Mouse (Mus musculus) midbrain, postnatal 0 days (tissue): ENCODE data around the gene Gldc. TPM values are rescaled to one million over a fixed set of nuclear protein-coding genes. Genes with fewer than 3 reads are reported as not detected.

ENCODE experiments used
- ATAC-seq: fragments of 200-750 bp; cut with Nextera tagmentation; 2 replicates; pipeline ENCODE4 v1.8.0; 2017; ENCODE audit warnings: moderate number of reproducible peaks, mild to moderate bottlenecking, moderate TSS enrichment, moderate library complexity; ENCODE audit not compliant: low FRiP score
- DNase-seq: peaks from one replicate; pipeline ENCODE4 v3.0.0-alpha.2; 2015; ENCODE audit warnings: low spot score
- H3K27ac ChIP-seq: fragments of 300-500 bp; sonication (generic); 2 replicates; pipeline ENCODE4 v1.5.1; 2014; ENCODE audit warnings: low read depth, mild to moderate bottlenecking, low read length, mixed read lengths
- H3K27me3 ChIP-seq: fragments of 300-500 bp; sonication (generic); 2 replicates; pipeline ENCODE4 v1.6.1; 2014; ENCODE audit warnings: low read length, control low read depth, mixed read lengths; ENCODE audit not compliant: insufficient read depth
- H3K36me3 ChIP-seq: fragments of 300-500 bp; sonication (generic); 2 replicates; pipeline ENCODE4 v1.6.1; 2014; ENCODE audit warnings: low read length, control low read depth, mixed read lengths; ENCODE audit not compliant: insufficient read depth
- H3K4me1 ChIP-seq: fragments of 300-500 bp; sonication (generic); 2 replicates; pipeline ENCODE4 v1.6.1; 2014; ENCODE audit warnings: mild to moderate bottlenecking, control low read depth, antibody characterized with exemption, low read length, mixed read lengths; ENCODE audit not compliant: insufficient read depth
- H3K4me2 ChIP-seq: fragments of 300-500 bp; sonication (generic); 2 replicates; pipeline ENCODE4 v1.6.1; 2014; ENCODE audit warnings: low read depth, mild to moderate bottlenecking, low read length, mixed read lengths; ENCODE audit not compliant: poor library complexity, severe bottlenecking
- H3K4me3 ChIP-seq: fragments of 300-500 bp; sonication (generic); 2 replicates; pipeline ENCODE4 v1.5.1; 2014; ENCODE audit warnings: low read depth, mild to moderate bottlenecking, low read length, moderate library complexity
- H3K9ac ChIP-seq: fragments of 300-500 bp; sonication (generic); replicated peaks from 2 replicates; pipeline ENCODE4 v1.6.1; 2014; ENCODE audit warnings: mild to moderate bottlenecking, low read length, moderate library complexity, mixed read lengths; ENCODE audit not compliant: poor library complexity, severe bottlenecking
- H3K9me3 ChIP-seq: fragments of 300-500 bp; sonication (generic); 2 replicates; pipeline ENCODE4 v1.6.1; 2016; ENCODE audit warnings: low read length, control low read depth
- CTCF ChIP-seq: IDR thresholded peaks from 2 replicates; pipeline ENCODE4 v1.5.1; 2016; ENCODE audit warnings: antibody characterized with exemption, mild to moderate bottlenecking
- WGBS: fragments of 180-500 bp; shearing (Covaris S2); extraction: QIAGEN DNeasy Blood & Tissue Kit; methylation state at CpG from one replicate; pipeline ENCODE4 v1.1.7; 2014; 5-methylcytosine and 5-hydroxymethylcytosine counted together
- polyA plus RNA-seq: library from polyadenylated mRNA; unstranded; fragments of >200 nt; fragmentation: Nextera tagmentation; extraction: Ambion mirVana; gene quantifications from 2 replicates; pipeline ENCODE4 v1.2.1, GENCODE M21; 2015
- total RNA-seq: library from RNA; depleted of rRNA; stranded (reverse); fragments of >200 nt; gene quantifications from 2 replicates; pipeline ENCODE4 v1.2.3, GENCODE M21; 2014; rRNA removed

Gene Gldc
- total and polyA plus RNA-seq, 2 experiments from 2014 or later = 5.4 to 9.6 TPM

DNA sequence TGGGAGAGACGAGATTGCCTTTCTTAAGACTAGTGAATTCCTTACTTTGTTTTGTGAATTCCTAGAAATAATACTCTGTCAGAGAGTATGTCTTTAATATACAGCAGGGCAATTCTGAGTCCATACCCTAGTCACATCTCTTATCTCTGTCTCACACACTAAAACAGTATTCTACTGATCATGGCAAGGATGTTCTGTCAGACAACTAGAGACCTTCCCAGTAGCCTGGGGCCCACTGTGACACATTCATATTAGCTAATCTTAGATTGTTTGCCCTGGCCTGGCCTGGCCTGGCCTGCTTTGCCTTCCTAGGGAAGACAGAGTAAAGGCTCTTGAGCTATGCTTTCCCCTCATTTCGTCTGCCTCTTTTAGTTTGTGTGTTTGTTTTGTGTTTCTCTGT, 124.6 kb downstream of the Gldc start:
- Histone ChIP-seq H3K27ac (no peak overlapping the region), H3K4me3 (no peak overlapping the region), H3K27me3 (no peaks in the 10 kb centered on the region), H3K9ac (no peak overlapping the region), H3K4me1 (no peaks in the 10 kb centered on the region), H3K36me3 (no peaks in the 10 kb centered on the region), H3K4me2 (no peak overlapping the region), H3K9me3 (no peaks in the 10 kb centered on the region)
- DNase-seq (no peak), ATAC-seq (no peak)
- TF ChIP-seq CTCF = no peak
- WGBS = 85% methylated on average over 2 of the region's 2 CpGs

Other genes with a start within 250 kb of the Gldc start
- not detected in 2 replicates for gene Trpd52l3, start 171.6 kb downstream of the Gldc start, total RNA-seq
- not detected in 2 replicates for gene Trpd52l3, start 171.6 kb downstream of the Gldc start, polyA plus RNA-seq
- 74.4 and 77.7 TPM in 2 replicates for gene Uhrf2, start 144.9 kb downstream of the Gldc start, total RNA-seq
- 24.0 and 29.7 TPM in 2 replicates for gene Uhrf2, start 144.9 kb downstream of the Gldc start, polyA plus RNA-seq
- gene Mbl2, start 57.5 kb upstream of the Gldc start, total RNA-seq = not detected in 2 replicates
- gene Mbl2, start 57.5 kb upstream of the Gldc start, polyA plus RNA-seq = not detected in 2 replicates